Mouse (Mus musculus) embryonic fibroblast, embryonic 13.5 days (primary cell): Measurements from ENCODE around the gene Opn1sw. TPM values are rescaled to one million over a fixed set of nuclear protein-coding genes. Genes with fewer than 3 reads are reported as not detected.

Experiments
- H3K27ac ChIP-seq: 2 replicates; pipeline ENCODE4 v1.5.1; 2012; ENCODE audit warnings: low read length, control low read depth, inconsistent platforms; ENCODE audit not compliant: insufficient read depth
- H3K4me1 ChIP-seq: 2 replicates; pipeline ENCODE4 v1.6.1; 2011; ENCODE audit warnings: low read length; ENCODE audit not compliant: control insufficient read depth, insufficient read depth
- H3K4me3 ChIP-seq: 2 replicates; pipeline ENCODE4 v1.5.1; 2011; ENCODE audit warnings: mild to moderate bottlenecking, control low read depth, low read length; ENCODE audit not compliant: insufficient read depth
- CTCF ChIP-seq: IDR thresholded peaks from 2 replicates; pipeline ENCODE4 v1.5.1; 2011; ENCODE audit warnings: mild to moderate bottlenecking, control low read depth, low read length, moderate library complexity, borderline replicate concordance; ENCODE audit not compliant: insufficient read depth
- POLR2A ChIP-seq: IDR thresholded peaks from 2 replicates; pipeline ENCODE4 v1.6.1; 2011; ENCODE audit warnings: low read depth, mild to moderate bottlenecking, control low read depth, low read length, moderate library complexity
- polyA plus RNA-seq: library from polyadenylated mRNA; stranded (reverse); fragments of >200 nt; gene quantifications from 2 replicates; pipeline ENCODE4 v1.2.4, GENCODE M21; 2011; ENCODE audit warnings: low read depth; ENCODE audit not compliant: missing spikeins, insufficient read length

The Opn1sw gene
- 0.40 and 0.78 TPM in 2 replicates for polyA plus RNA-seq

DNA sequence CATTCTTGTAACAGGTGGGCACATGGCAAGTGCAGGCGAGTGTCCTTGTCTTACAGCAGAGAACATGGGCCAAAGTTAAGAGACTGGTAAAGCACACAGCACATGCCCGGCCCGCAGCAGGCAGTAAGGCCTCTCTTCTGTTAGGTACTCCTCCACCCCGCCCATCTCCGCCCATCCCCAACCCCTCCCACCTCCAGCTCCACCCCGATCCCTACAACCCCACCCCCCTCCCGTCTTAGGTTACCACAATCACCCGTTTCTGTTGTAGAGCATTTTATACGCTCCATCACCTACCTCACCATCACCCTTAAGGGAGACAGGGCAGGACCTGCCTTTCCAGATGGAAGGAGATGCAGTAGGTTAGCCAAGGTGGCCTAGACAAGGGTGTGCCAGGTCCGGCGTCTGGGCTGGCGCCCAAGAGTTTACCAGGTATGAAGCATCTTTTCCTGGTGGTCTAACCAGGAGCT, at the start of gene Opn1sw:
Gene Opn1sw, minus strand, starts transcription at position 417 of the 467 bp plus-strand sequence.
- Histone ChIP-seq H3K27ac (peak within 1 kb of the TSS; percentile 8; the same call in 1 of the 2 replicates), H3K4me3 (peak within 1 kb of the TSS; percentile 50), H3K4me1 (0 out of 2 replicates have a peak, but pooled peaks cover 5% of the 10 kb centered on the region)
- peak; percentile 71 for TF ChIP-seq POLR2A
- TF ChIP-seq CTCF = no peak

DNA sequence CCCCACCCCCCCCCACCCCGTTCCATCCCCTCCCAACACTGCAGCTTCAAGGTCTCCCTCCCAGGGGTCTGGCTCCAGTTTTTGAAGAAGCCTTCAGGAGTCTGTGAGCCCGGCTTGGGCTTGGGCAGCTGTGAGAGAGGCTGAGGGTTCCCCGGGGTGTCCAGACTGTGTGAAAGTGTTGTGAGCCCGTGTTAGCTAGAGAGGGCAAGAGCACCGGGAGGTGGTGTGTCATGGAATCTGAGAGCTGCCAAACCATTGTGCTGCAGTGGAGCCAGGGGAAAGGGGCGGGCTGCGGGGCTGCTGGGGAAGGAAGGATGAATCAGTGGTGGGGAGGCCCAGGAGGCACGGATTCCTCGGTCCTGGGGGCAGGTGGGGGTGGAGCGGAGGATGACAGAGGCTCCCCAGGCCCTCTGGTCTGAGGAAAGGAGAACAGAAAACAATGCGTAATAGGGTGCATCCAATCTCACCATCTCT, 48.2 kb upstream of the Opn1sw start:
- Histone ChIP-seq H3K4me1 (peaks cover 10% of the 10 kb centered on the region), H3K4me3 (no peak overlapping the region; the same call in 1 of the 2 replicates), H3K27ac (peak overlapping the region; percentile 91)
- TF ChIP-seq CTCF (no peak), POLR2A (peak; percentile 70)

DNA sequence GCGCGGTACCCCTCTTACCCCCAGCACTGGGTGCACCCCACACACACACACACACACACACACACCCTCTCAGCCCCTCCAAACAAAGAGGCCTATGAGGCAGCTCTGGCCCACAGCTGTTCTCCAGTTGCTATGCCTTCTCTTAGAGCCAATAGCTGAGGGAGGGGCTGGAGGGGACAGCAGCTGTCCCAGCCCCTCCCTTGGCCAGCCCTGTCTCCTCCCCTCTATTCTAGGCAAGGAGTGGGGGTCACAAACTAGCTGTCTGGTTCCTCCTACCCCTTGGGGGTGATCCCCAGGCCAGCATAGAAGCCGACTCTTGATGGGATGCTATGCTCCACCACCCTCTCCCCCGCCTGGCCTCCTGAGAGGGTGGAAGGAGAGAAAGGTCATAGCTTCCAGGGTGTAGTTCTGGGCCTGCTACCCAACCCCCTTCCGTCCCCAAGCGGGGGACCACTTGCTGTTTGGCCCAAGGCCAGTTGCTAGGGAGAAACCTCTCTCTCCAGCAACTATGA, 47.7 kb upstream of the Opn1sw start:
- Histone ChIP-seq H3K4me3 (peak overlapping the region; percentile 62), H3K4me1 (peaks cover 13% of the 10 kb centered on the region), H3K27ac (peak overlapping the region; percentile 91)
- TF ChIP-seq CTCF = no peak
- peak; percentile 62 for TF ChIP-seq POLR2A

DNA sequence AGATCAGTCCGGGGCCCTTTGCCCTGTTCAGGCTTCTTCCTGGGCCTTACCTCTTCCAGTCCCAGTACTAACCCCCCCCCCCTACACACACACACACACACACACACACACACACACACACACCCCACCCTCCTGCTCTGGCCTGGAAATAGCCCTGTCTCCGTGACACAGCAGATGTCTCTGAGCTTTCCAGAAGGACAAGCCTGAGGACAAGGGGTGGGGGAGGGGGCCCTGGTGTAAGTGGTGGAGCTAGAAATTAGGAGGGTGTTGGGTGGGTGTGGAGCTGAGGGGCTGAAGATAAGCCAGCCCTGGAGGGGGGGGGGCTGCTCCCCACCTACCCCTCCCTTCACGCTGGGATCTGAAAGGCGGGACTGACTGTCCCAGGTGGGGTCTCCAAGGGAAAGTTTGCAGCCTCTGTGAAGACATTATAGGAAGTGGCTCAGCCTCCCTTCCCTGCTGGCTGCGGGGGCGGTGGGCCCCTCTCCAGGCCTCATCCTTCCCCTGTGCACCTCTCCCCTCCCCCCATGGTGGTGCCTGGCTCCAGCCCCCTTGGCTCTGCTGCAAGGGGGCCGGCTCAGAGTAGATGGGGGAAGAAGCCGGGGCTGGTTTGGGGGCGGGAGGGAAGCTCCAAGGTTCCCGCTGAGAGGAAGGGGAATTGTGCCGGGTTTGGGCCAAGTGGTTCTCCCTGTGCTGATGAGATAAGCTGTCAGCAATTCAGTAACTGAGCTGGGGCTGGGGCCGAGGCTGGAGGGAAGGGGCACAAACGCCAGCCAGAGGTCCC, 46.8 kb upstream of the Opn1sw start:
- TF ChIP-seq POLR2A (peak; percentile 38; the same call in 1 of the 2 replicates), CTCF (no peak)
- H3K27ac ChIP-seq = peak overlapping the region; percentile 91
- peak overlapping the region; percentile 62 for H3K4me3 ChIP-seq
- peaks cover 16% of the 10 kb centered on the region for H3K4me1 ChIP-seq

DNA sequence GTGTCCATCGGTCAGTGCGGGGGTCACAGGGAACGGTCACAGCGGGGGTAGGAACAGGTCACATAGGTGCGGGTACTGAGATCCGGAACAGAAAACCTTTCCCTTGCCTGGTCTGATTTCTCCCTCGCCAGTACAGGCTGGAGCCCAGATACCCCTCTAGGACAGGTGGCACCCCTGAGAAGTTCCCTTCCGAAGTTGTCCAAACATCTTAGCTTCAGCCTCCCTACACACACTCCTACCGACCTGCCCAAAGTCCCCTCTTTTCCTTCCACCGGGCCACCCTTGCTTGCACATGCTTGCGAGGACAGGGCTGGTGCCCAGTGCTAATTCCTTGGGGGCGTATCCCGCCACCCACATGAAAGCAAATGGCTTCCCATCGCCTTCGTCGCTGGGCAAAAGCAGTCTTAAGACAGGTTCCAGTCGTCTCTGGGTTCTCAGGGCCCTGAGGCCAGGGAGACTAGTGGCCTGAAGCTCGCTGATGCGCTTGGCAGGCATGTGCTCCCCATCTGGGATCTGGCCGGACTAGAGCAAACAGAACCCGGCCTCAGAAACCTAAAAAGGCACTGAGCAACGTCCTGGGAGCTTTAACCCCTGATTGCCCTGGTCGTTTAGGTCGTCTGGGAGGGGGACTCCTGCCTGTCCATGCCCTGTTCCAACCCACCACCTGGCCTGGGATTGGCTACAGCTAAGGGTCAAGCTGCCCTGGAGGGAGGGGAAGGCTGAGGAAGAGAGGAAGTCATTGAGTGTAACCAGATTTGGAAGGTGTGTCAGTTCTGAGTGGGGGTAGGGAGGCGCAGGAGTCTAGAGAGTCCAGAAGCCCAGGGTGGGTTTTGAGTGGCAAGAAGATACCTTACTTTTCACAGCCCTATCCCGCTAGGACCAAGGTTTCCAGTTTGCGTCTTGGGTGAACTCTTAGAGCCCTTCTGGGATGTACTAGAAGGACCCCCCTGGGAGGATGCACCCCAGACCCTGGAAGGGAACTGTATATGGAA, 45.8 kb upstream of the Opn1sw start:
- Histone ChIP-seq H3K4me3 (peak overlapping the region; percentile 62), H3K27ac (peak overlapping the region; percentile 91), H3K4me1 (peaks cover 16% of the 10 kb centered on the region)
- TF ChIP-seq POLR2A = peak; percentile 86
- TF ChIP-seq CTCF = no peak

DNA sequence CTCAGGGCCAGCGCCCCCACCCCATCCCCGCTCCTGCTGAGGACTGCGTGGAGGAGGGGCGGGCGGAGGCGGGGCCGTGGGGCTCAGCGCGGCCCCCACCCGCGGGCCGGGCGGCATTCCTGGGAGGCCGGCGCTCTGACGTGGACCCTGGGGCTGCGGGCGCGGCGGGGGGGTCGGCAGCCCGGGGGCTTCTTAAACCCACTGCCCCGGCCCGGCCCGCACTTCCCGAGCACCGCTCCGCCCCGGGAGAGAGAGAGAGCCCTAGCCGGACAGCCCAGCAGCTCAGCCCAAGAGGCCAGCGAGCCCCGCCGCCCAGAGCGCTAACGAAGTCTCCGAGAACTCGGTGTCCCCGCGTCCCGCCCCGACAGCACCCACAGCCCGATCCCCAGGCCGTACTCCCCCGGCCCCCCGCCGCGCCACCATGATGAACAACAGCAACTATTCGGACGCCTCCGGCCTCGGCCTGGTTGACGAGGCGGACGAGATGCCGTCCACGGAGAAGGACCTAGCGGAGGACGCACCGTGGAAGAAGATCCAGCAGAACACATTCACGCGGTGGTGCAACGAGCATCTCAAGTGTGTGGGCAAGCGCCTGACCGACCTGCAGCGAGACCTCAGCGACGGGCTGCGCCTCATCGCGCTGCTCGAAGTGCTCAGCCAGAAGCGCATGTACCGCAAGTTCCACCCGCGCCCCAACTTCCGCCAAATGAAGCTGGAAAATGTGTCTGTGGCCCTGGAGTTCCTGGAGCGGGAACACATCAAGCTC, 45.0 kb upstream of the Opn1sw start, which contains the start of gene Flnc:
Gene Flnc, plus strand, starts transcription at position 219 of the 766 bp plus-strand sequence.
- H3K4me1 ChIP-seq = peaks cover 19% of the 10 kb centered on the region
- TF ChIP-seq CTCF (no peak), POLR2A (peak; percentile 87)
- H3K4me3 ChIP-seq = peak within 1 kb of the TSS; percentile 62
- H3K27ac ChIP-seq = peak within 1 kb of the TSS; percentile 91

DNA sequence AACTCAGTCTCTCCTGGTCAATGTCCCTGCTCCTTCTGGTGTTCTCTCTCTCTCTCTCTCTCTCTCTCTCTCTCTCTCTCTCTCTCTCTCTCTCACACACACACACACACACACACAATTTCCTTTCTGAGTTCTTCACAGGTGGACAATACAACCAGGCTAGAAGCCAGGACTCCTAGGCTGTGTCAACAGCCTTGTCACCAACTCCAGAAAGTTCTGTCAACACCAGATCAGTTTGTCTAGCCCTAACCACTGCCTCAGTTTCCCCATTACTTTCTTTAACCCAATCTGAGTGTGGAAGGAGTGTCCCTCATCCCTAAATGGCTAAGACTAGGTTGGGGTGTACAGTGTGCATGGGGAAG, 44.4 kb upstream of the Opn1sw start:
- TF ChIP-seq POLR2A (no peak), CTCF (no peak)
- Histone ChIP-seq H3K4me3 (no peak overlapping the region), H3K4me1 (peaks cover 24% of the 10 kb centered on the region), H3K27ac (peak overlapping the region; percentile 91)

DNA sequence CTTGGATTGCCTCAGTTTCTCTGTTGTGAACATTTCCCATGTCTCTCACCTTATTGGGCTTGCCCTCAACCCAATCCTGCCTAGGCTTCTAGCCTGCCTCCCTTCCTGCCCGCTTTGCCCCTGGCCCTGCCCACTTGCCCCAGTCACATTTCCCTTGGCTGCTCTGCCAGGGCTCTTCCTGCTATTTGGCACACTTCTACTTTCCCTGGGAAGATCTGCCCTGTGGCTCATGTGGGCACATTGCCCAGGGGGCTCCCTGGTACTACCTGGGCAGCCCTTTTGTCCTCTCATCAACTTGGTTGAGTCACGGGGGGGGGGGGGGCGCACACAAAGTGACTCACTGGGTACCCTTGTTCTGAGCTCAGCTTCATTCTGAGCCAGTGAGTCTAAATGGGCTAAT, 43.9 kb upstream of the Opn1sw start:
- TF ChIP-seq POLR2A = no peak
- TF ChIP-seq CTCF = no peak
- Histone ChIP-seq H3K4me1 (peaks cover 24% of the 10 kb centered on the region), H3K27ac (peak overlapping the region; percentile 91), H3K4me3 (no peak overlapping the region)
